Mouse (Mus musculus): ENCODE measurements around the gene Cfdp1.

DNA sequence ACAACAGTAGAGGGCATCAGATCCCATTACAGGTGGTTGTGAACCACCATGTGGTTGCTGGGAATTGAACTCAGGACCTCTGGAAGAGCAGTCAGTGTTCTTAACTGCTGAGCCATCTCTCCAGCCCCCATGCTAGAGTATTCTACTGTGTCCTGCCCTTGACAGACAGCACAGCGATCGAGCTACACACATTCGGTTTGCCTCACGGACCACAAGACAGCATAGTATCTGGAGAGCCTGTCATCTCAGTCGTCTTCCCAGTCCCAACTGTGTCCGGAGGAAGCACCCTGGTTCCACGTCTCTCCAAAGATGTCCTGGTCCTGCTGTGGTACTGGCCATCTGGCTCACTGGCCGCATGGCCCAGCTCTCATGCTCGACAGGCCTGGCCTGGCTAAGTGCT, 89.0 kb downstream of the Cfdp1 start:
- TF ChIP-seq CTCF (IDR thresholded peaks at IDR 0.05; ENCODE audit: borderline replicate concordance, insufficient read depth, low read length) (no peak), POLR2A (IDR thresholded peaks at IDR 0.05; ENCODE audit: low read depth, low read length) (no peak)
